Mouse (Mus musculus) spleen, adult 2 months (tissue): ENCODE results near the gene Camk2g.

Source experiments
- CTCF ChIP-seq: fragments of 200-500 bp; IDR thresholded peaks from 2 replicates; pipeline ENCODE4 v1.5.1; 2011; ENCODE audit warnings: mild to moderate bottlenecking, inconsistent platforms; ENCODE audit not compliant: insufficient read depth, insufficient read length, insufficient replicate concordance; ENCODE audit errors: extremely low read depth
- POLR2A ChIP-seq: fragments of 200-500 bp; IDR thresholded peaks from 2 replicates; pipeline ENCODE4 v1.6.1; 2011; ENCODE audit warnings: low read depth, low read length, inconsistent platforms

- TF ChIP-seq POLR2A = no peak
- TF ChIP-seq CTCF = no peak
These were observed 10.6 kb upstream of the Camk2g start for GRCm38 (mm10) chr14:20804481-20804880.
